ENCODE assay signal across 15 mouse cellular contexts in the genomic region with DNA sequence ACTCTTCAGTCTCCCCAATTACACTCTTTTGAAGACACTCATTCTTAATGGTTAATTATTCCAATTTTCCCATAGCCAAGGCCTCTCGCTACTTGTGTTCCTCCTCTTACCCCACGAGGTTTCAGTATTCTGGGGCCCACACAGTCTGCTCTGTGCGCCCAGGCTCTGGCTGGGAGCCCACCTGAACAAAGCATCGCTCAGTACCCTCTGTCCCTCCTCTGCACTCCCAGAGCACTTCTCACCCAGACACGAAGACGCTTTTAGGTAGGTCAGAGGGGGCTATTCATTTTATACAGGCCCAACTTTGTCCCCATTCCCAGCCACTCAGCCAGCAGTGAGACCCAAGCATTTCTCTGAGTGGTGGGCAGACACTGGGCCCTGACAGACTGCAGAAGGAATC. TPM values are rescaled to one million over a fixed set of nuclear protein-coding genes. Genes with fewer than 3 reads are reported as not detected.
DNase-seq lines count a peak whose midpoint lies in the region; ATAC-seq and TF ChIP-seq lines count a peak whose summit lies in the region.
"Had no signal": no experiment of that assay in that cellular context is flagged by ENCODE, and none has a peak within 500 bp of the region (broad histone marks: within the 10 kb centered on the region; RNA-seq: fewer than 3 reads in every experiment).

No protein-coding gene starts in this region.

- H3K27me3 ChIP-seq in hindbrain, embryonic 13.5 days, result no peaks in the 10 kb centered on the region
- no peaks in the 10 kb centered on the region for H3K27me3 ChIP-seq in hindbrain, embryonic 10.5 days (ENCODE audit: insufficient read depth, poor library complexity, severe bottlenecking)
- no peaks in the 10 kb centered on the region for H3K27me3 ChIP-seq in E14TG2a.4 (ENCODE audit: insufficient read depth, low read length)
- H3K27me3 ChIP-seq: midbrain, embryonic 12.5 days had no signal

- TF ChIP-seq CTCF in E14TG2a.4 (conservative IDR thresholded peaks at IDR 0.05; ENCODE audit: low read length), result no peak
- TF ChIP-seq CTCF in left cerebral cortex, adult 2 months (IDR thresholded peaks at IDR 0.05), result no peak

- DNase-seq in hindbrain, embryonic 10.5 days (ENCODE audit: low spot score), result no peak
- DNase-seq in left cerebral cortex, adult 2 months (ENCODE audit: extremely low spot score in 1 of 2, low spot score in 2 of 2), result peak; percentile 14 to 42
- no peak for DNase-seq in adrenal gland, adult 18-20 months (ENCODE audit: low spot score in 2 of 2)
- DNase-seq in adrenal gland, postnatal 10 days, result no peak
- DNase-seq in gastrocnemius, postnatal 25 days, result no peak
- DNase-seq: B cell, adult 2 months; heart, adult 18-20 months had no signal

- intact Hi-C loops in left cerebral cortex, adult 2 months (cut with DNase I), result loop anchor here (10.0 kb wide), 1 partner anchor 214 kb away; no protein-coding TSS in a partner anchor

- ATAC-seq in hindbrain, embryonic 13.5 days (ENCODE audit: low FRiP score), result peak; percentile 61; the same call in 1 of the 2 replicates
- ATAC-seq in frontal cortex, adult (ENCODE audit: low TSS enrichment), result peak; percentile 65; the same call in 1 of the 2 replicates

- H3K36me3 ChIP-seq in hindbrain, embryonic 13.5 days, result no peaks in the 10 kb centered on the region
- H3K36me3 ChIP-seq in hindbrain, embryonic 10.5 days, result no peaks in the 10 kb centered on the region
- H3K36me3 ChIP-seq in E14TG2a.4 (ENCODE audit: insufficient read depth, low read length), result no peaks in the 10 kb centered on the region
- H3K36me3 ChIP-seq: midbrain, embryonic 12.5 days had no signal

- 75% methylated on average over 6 of the region's 6 CpGs for WGBS in hindbrain, embryonic 13.5 days
- WGBS in hindbrain, embryonic 10.5 days, result 88% methylated on average over 6 of the region's 6 CpGs

- H3K9me3 ChIP-seq in hindbrain, embryonic 13.5 days, result no peaks in the 10 kb centered on the region
- H3K9me3 ChIP-seq in hindbrain, embryonic 10.5 days, result no peaks in the 10 kb centered on the region
- H3K9me3 ChIP-seq in E14TG2a.4 (ENCODE audit: low read length), result no peaks in the 10 kb centered on the region
- H3K9me3 ChIP-seq: midbrain, embryonic 12.5 days had no signal

- H3K4me3 ChIP-seq in hindbrain, embryonic 13.5 days, result no peak overlapping the region
- no peak overlapping the region for H3K4me3 ChIP-seq in hindbrain, embryonic 10.5 days
- peak overlapping the region; percentile 44 for H3K4me3 ChIP-seq in E14TG2a.4 (replicated peaks; ENCODE audit: low read length)
- H3K4me3 ChIP-seq in left cerebral cortex, adult 2 months, result no peak overlapping the region
- H3K4me3 ChIP-seq: erythroblast, embryonic 14.5 days; midbrain, embryonic 12.5 days had no signal

- H3K9ac ChIP-seq in hindbrain, embryonic 13.5 days, result no peak overlapping the region
- H3K9ac ChIP-seq: midbrain, embryonic 12.5 days had no signal

- no peak overlapping the region for H3K4me2 ChIP-seq in hindbrain, embryonic 13.5 days
- H3K4me2 ChIP-seq: midbrain, embryonic 12.5 days had no signal

- H3K27ac ChIP-seq in hindbrain, embryonic 13.5 days, result no peak overlapping the region
- H3K27ac ChIP-seq in hindbrain, embryonic 10.5 days, result no peak overlapping the region
- H3K27ac ChIP-seq in left cerebral cortex, adult 2 months, result no peak overlapping the region; the same call in 1 of the 2 replicates
- H3K27ac ChIP-seq: midbrain, embryonic 12.5 days had no signal

- no peaks in the 10 kb centered on the region for H3K4me1 ChIP-seq in hindbrain, embryonic 13.5 days (replicated peaks)
- H3K4me1 ChIP-seq in hindbrain, embryonic 10.5 days (replicated peaks), result no peaks in the 10 kb centered on the region
- peaks cover 66% of the 10 kb centered on the region for H3K4me1 ChIP-seq in E14TG2a.4 (replicated peaks; ENCODE audit: low read depth, low read length)
- H3K4me1 ChIP-seq: midbrain, embryonic 12.5 days had no signal

RNA-seq across cellular contexts. Expression of a gene that starts 18.9 kb away (rescaled TPM):
- not detected in 2 replicates for polyA plus RNA-seq in hindbrain, embryonic 13.5 days (2015; fragmentation: Nextera tagmentation; extraction: Ambion mirVana)
- not detected in 2 replicates for polyA plus RNA-seq in hindbrain, embryonic 10.5 days (2016; fragmentation: Nextera tagmentation; extraction: Ambion mirVana)
- not detected for total RNA-seq in left cerebral cortex, adult 2 months (2021)
- total RNA-seq in adrenal gland, adult 18-20 months (2021), result not detected
- total RNA-seq in adrenal gland, postnatal 10 days (2021), result not detected
- total RNA-seq in gastrocnemius, postnatal 25 days (2021), result not detected
- total RNA-seq: heart, adult 18-20 months had no signal
- polyA plus RNA-seq: erythroblast, embryonic 14.5 days; large intestine, adult 2 months; liver, embryonic 16.5 days; midbrain, embryonic 12.5 days; stomach, embryonic 14.5 days had no signal

RNA-seq across cellular contexts. Expression of a gene that starts 29.4 kb away (rescaled TPM):
- 99.4 and 103 TPM in 2 replicates for polyA plus RNA-seq in hindbrain, embryonic 13.5 days (2015; fragmentation: Nextera tagmentation; extraction: Ambion mirVana)
- 69.9 and 71.6 TPM in 2 replicates for polyA plus RNA-seq in hindbrain, embryonic 10.5 days (2016; fragmentation: Nextera tagmentation; extraction: Ambion mirVana)
- total RNA-seq in left cerebral cortex, adult 2 months (2021), result 10 to 100 TPM; 70.5 to 71.0 TPM
- total RNA-seq in adrenal gland, adult 18-20 months (2021), result 10 to 100 TPM; 35.4 to 41.0 TPM
- 10 to 100 TPM; 34.9 to 45.3 TPM for total RNA-seq in adrenal gland, postnatal 10 days (2021)
- total RNA-seq in gastrocnemius, postnatal 25 days (2021), result 10 to 100 TPM; 11.3 to 11.7 TPM

RNA-seq across cellular contexts. Expression of a gene that starts 36.2 kb away (rescaled TPM):
- polyA plus RNA-seq in hindbrain, embryonic 13.5 days (2015; fragmentation: Nextera tagmentation; extraction: Ambion mirVana), result 62.9 and 67.3 TPM in 2 replicates
- 43.8 and 45.0 TPM in 2 replicates for polyA plus RNA-seq in hindbrain, embryonic 10.5 days (2016; fragmentation: Nextera tagmentation; extraction: Ambion mirVana)
- total RNA-seq in left cerebral cortex, adult 2 months (2021), result 10 to 100 TPM; 25.8 to 28.6 TPM
- total RNA-seq in adrenal gland, adult 18-20 months (2021), result 10 to 100 TPM; 22.0 to 27.1 TPM
- total RNA-seq in adrenal gland, postnatal 10 days (2021), result 10 to 100 TPM; 22.6 to 26.6 TPM
- 1 to 10 TPM; 5.7 to 6.6 TPM for total RNA-seq in gastrocnemius, postnatal 25 days (2021)

Comparison
In these comparisons a context has a peak if more than half of its experiments do, and no peak if none do; other contexts are left out.
1. DNase-seq: peak in left cerebral cortex, adult 2 months (2 of 2); none in hindbrain, embryonic 10.5 days (single experiment), adrenal gland, adult 18-20 months (0 of 2), adrenal gland, postnatal 10 days (single experiment) and gastrocnemius, postnatal 25 days (single experiment).